Mouse (Mus musculus) heart, postnatal 0 days (tissue): ENCODE measurements around the gene Plpp3. TPM values are rescaled to one million over a fixed set of nuclear protein-coding genes. Genes with fewer than 3 reads are reported as not detected.

Experiments
- ATAC-seq: fragments of 200-750 bp; cut with Nextera tagmentation; 2 replicates; pipeline ENCODE4 v1.8.0; 2017; ENCODE audit warnings: low read depth, moderate number of reproducible peaks, moderate library complexity; ENCODE audit not compliant: insufficient read depth
- DNase-seq: peaks from one replicate; pipeline ENCODE4 v3.0.0-alpha.2; 2016; ENCODE audit warnings: low spot score
- H3K27ac ChIP-seq: fragments of 300-500 bp; sonication (generic); 2 replicates; pipeline ENCODE4 v1.5.1; 2014; ENCODE audit warnings: low read depth, mild to moderate bottlenecking
- H3K27me3 ChIP-seq: fragments of 300-500 bp; sonication (generic); 2 replicates; pipeline ENCODE4 v1.6.1; 2014; ENCODE audit warnings: low read length, mixed read lengths; ENCODE audit not compliant: control insufficient read depth, insufficient read depth
- H3K36me3 ChIP-seq: fragments of 300-500 bp; sonication (generic); replicated peaks from 2 replicates; pipeline ENCODE4 v1.6.1; 2014; ENCODE audit warnings: low read length, mixed read lengths; ENCODE audit not compliant: control insufficient read depth, insufficient read depth
- H3K4me1 ChIP-seq: fragments of 300-500 bp; sonication (generic); 2 replicates; pipeline ENCODE4 v1.6.1; 2014; ENCODE audit warnings: antibody characterized with exemption; ENCODE audit not compliant: control insufficient read depth, insufficient read depth
- H3K4me2 ChIP-seq: fragments of 300-500 bp; sonication (generic); 2 replicates; pipeline ENCODE4 v1.6.1; 2014; ENCODE audit warnings: low read depth, mild to moderate bottlenecking, low read length, moderate library complexity
- H3K4me3 ChIP-seq: fragments of 300-500 bp; sonication (generic); 2 replicates; pipeline ENCODE4 v1.5.1; 2014; ENCODE audit warnings: low read depth, low read length
- H3K9ac ChIP-seq: fragments of 300-500 bp; sonication (generic); replicated peaks from 2 replicates; pipeline ENCODE4 v1.6.1; 2014; ENCODE audit warnings: low read depth, low read length, mixed read lengths
- H3K9me3 ChIP-seq: fragments of 300-500 bp; sonication (generic); replicated peaks from 2 replicates; pipeline ENCODE4 v1.6.1; 2016; ENCODE audit warnings: low read length; ENCODE audit not compliant: control insufficient read depth
- CTCF ChIP-seq: IDR thresholded peaks from 2 replicates; pipeline ENCODE4 v1.5.1; 2016; ENCODE audit warnings: antibody characterized with exemption, control low read depth, low read depth
- EP300 ChIP-seq: IDR thresholded peaks from 2 replicates; pipeline ENCODE4 v1.6.1; 2016; ENCODE audit warnings: antibody characterized with exemption, low read depth
- WGBS: fragments of 180-500 bp; shearing (Covaris S2); extraction: QIAGEN DNeasy Blood & Tissue Kit; methylation state at CpG from one replicate; pipeline ENCODE4 v1.1.7; 2014; 5-methylcytosine and 5-hydroxymethylcytosine counted together
- polyA plus RNA-seq: library from polyadenylated mRNA; unstranded; fragments of >200 nt; fragmentation: Nextera tagmentation; extraction: Ambion mirVana; gene quantifications from 2 replicates; pipeline ENCODE4 v1.2.1, GENCODE M21; 2015
- total RNA-seq: library from RNA; depleted of rRNA; stranded (reverse); fragments of >200 nt; gene quantifications from 2 replicates; pipeline ENCODE4 v1.2.3, GENCODE M21; 2014; ENCODE audit warnings: low replicate concordance; rRNA removed

Gene Plpp3
- total and polyA plus RNA-seq, 2 experiments from 2014 or later, result 56.4 to 57.0 TPM

- DNase-seq (peak; percentile 84), ATAC-seq (peak; percentile 95)
- Histone ChIP-seq H3K27me3 (no peaks in the 10 kb centered on the region), H3K9ac (no peak overlapping the region), H3K36me3 (no peaks in the 10 kb centered on the region), H3K4me3 (no peak overlapping the region), H3K9me3 (no peaks in the 10 kb centered on the region), H3K4me1 (peaks cover 60% of the 10 kb centered on the region), H3K27ac (peak overlapping the region; percentile 83), H3K4me2 (no peak overlapping the region)
- WGBS, result 36% methylated on average over 15 of the region's 15 CpGs
- TF ChIP-seq EP300 (peak; percentile 93; the same call in 1 of the 2 replicates), CTCF (no peak)
Measured at GRCm38 (mm10) chr4:105278571-105279410, 121.6 kb downstream of the Plpp3 start.

- Histone ChIP-seq H3K9me3 (no peaks in the 10 kb centered on the region), H3K27ac (peak overlapping the region; percentile 83; the same call in 1 of the 2 replicates), H3K4me1 (peaks cover 60% of the 10 kb centered on the region), H3K27me3 (no peaks in the 10 kb centered on the region), H3K4me3 (no peak overlapping the region), H3K4me2 (no peak overlapping the region), H3K36me3 (no peaks in the 10 kb centered on the region), H3K9ac (no peak overlapping the region)
- DNase-seq (no peak), ATAC-seq (no peak)
- no peak for TF ChIP-seq CTCF
- TF ChIP-seq EP300, result no peak
- WGBS, result 84% methylated on average over 4 of the region's 4 CpGs
Measured at GRCm38 (mm10) chr4:105279806-105280205, 122.7 kb downstream of the Plpp3 start.

DNA sequence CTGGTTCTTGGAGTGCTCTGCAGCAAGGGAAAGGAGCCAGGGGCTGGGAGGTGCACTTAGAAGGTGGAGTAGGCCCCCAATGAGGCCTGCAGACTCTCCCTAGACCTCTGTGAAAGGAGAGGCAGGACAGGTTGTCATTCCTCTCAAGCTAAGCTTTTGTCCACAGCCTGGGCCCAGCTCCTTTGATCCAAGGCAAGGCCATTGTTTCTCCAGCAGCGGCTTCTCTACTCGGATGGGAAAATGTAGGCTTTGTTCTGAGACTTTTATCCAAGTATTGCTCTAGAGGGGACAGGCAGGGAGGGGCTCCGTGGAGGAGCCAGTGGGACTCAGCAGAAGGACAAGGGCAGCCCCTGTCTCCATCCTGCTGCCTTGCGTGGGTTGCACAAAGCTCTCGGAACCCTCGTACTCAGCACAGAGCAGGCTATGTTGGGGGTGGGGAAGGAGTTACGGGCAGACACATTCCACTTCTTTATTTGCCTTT lies 124.6 kb downstream of the Plpp3 start:
- H3K27me3 ChIP-seq, result no peaks in the 10 kb centered on the region
- H3K4me1 ChIP-seq, result peaks cover 48% of the 10 kb centered on the region
- no peak overlapping the region for H3K4me2 ChIP-seq
- ATAC-seq (no peak), DNase-seq (no peak)
- no peaks in the 10 kb centered on the region for H3K9me3 ChIP-seq
- 43% methylated on average over 7 of the region's 7 CpGs for WGBS
- H3K9ac ChIP-seq, result no peak overlapping the region
- no peaks in the 10 kb centered on the region for H3K36me3 ChIP-seq
- H3K27ac ChIP-seq, result no peak overlapping the region
- TF ChIP-seq EP300, result no peak
- no peak for TF ChIP-seq CTCF
- H3K4me3 ChIP-seq, result no peak overlapping the region

Other genes with a start within 250 kb of the Plpp3 start
- gene Fyb2, start 243.9 kb upstream of the Plpp3 start, total RNA-seq, result not detected in 2 replicates
- not detected in 2 replicates for gene Fyb2, start 243.9 kb upstream of the Plpp3 start, polyA plus RNA-seq
- 64.3 and 83.6 TPM in 2 replicates for gene Prkaa2, start 47.5 kb upstream of the Plpp3 start, total RNA-seq
- gene Prkaa2, start 47.5 kb upstream of the Plpp3 start, polyA plus RNA-seq, result 32.5 and 35.6 TPM in 2 replicates